Mouse (Mus musculus) fibroblast of lung, adult 2 months (primary cell): Measurements from ENCODE around the gene Mrps18b.

Source experiments
- DNase-seq: peaks from one replicate; pipeline ENCODE4 v3.0.0-alpha.2; 2011; ENCODE audit warnings: low read depth

Gene Mrps18b

GRCm38 (mm10) chr17:35874721-35875120, 41.5 kb downstream of the Mrps18b start:
- no peak for DNase-seq

GRCm38 (mm10) chr17:35873774-35874519, 42.2 kb downstream of the Mrps18b start:
- DNase-seq: no peak

- DNase-seq: no peak
These were observed 45.1 kb downstream of the Mrps18b start for GRCm38 (mm10) chr17:35870884-35871696.

- no peak for DNase-seq
These were observed 45.9 kb downstream of the Mrps18b start for GRCm38 (mm10) chr17:35870151-35870883.

- no peak for DNase-seq
These were observed 46.7 kb downstream of the Mrps18b start for GRCm38 (mm10) chr17:35869346-35870067.

GRCm38 (mm10) chr17:35868961-35869345, 47.2 kb downstream of the Mrps18b start:
- no peak for DNase-seq

- no peak for DNase-seq
These were observed 47.9 kb downstream of the Mrps18b start for GRCm38 (mm10) chr17:35868165-35868820.

GRCm38 (mm10) chr17:35866911-35867890, 49.0 kb downstream of the Mrps18b start:
- no peak for DNase-seq

- no peak for DNase-seq
These were observed 49.8 kb downstream of the Mrps18b start for GRCm38 (mm10) chr17:35866281-35866831.

GRCm38 (mm10) chr17:35865481-35866280, 50.5 kb downstream of the Mrps18b start, which contains the start of gene Ppp1r18:
Gene Ppp1r18 (plus strand): TSS chr17:35865593.
- no peak for DNase-seq

GRCm38 (mm10) chr17:35864832-35865353, 51.3 kb downstream of the Mrps18b start:
- no peak for DNase-seq

GRCm38 (mm10) chr17:35861198-35861857, 54.9 kb downstream of the Mrps18b start, which contains the start of gene Nrm:
Gene Nrm (plus strand): TSS chr17:35861318.
- peak; percentile 78 for DNase-seq

GRCm38 (mm10) chr17:35860831-35861197, 55.4 kb downstream of the Mrps18b start:
- no peak for DNase-seq
